Mouse (Mus musculus) limb, embryonic 14.5 days (tissue): ENCODE measurements around the gene Gm10801. TPM values are rescaled to one million over a fixed set of nuclear protein-coding genes. Genes with fewer than 3 reads are reported as not detected.
"Not testable (repeated sequence)": the region's sequence is repeated elsewhere in the genome, so short reads cannot be mapped to it uniquely, and the experiment has no call there.

Source experiments
- ATAC-seq: fragments of 200-750 bp; cut with Nextera tagmentation; 2 replicates; pipeline ENCODE4 v1.8.0; 2017; ENCODE audit warnings: low read depth, moderate number of reproducible peaks, moderate TSS enrichment; ENCODE audit not compliant: low FRiP score
- DNase-seq: peaks from one replicate; pipeline ENCODE4 v3.0.0-alpha.2; 2015; ENCODE audit warnings: low spot score
- H3K27ac ChIP-seq: fragments of 300-500 bp; sonication (generic); replicated peaks from 2 replicates; pipeline ENCODE4 v1.5.1; 2014; ENCODE audit warnings: low read depth, mild to moderate bottlenecking, low read length, moderate library complexity, mixed read lengths
- H3K27me3 ChIP-seq: fragments of 300-500 bp; sonication (generic); 2 replicates; pipeline ENCODE4 v1.6.1; 2014; ENCODE audit warnings: low read length, mixed read lengths; ENCODE audit not compliant: control insufficient read depth, insufficient read depth
- H3K36me3 ChIP-seq: fragments of 300-500 bp; sonication (generic); 2 replicates; pipeline ENCODE4 v1.6.1; 2014; ENCODE audit warnings: mild to moderate bottlenecking, low read length, moderate library complexity, mixed read lengths; ENCODE audit not compliant: control insufficient read depth, insufficient read depth
- H3K4me1 ChIP-seq: fragments of 300-500 bp; sonication (generic); 2 replicates; pipeline ENCODE4 v1.6.1; 2014; ENCODE audit warnings: antibody characterized with exemption, low read length, mixed read lengths; ENCODE audit not compliant: control insufficient read depth, insufficient read depth
- H3K4me2 ChIP-seq: fragments of 300-500 bp; sonication (generic); replicated peaks from 2 replicates; pipeline ENCODE4 v1.6.1; 2014; ENCODE audit warnings: low read depth, mild to moderate bottlenecking, low read length, moderate library complexity; ENCODE audit not compliant: severe bottlenecking
- H3K4me3 ChIP-seq: fragments of 300-500 bp; sonication (generic); replicated peaks from 2 replicates; pipeline ENCODE4 v1.5.1; 2014; ENCODE audit warnings: low read length
- H3K9ac ChIP-seq: fragments of 300-500 bp; sonication (generic); 2 replicates; pipeline ENCODE4 v1.6.1; 2014; ENCODE audit warnings: mild to moderate bottlenecking, low read depth, low read length, moderate library complexity; ENCODE audit not compliant: severe bottlenecking
- H3K9me3 ChIP-seq: fragments of 300-500 bp; sonication (generic); 2 replicates; pipeline ENCODE4 v1.6.1; 2016; ENCODE audit warnings: low read length; ENCODE audit not compliant: control insufficient read depth
- POLR2A ChIP-seq: fragments of 200-500 bp; IDR thresholded peaks from 2 replicates; pipeline ENCODE4 v1.8.0; 2012; ENCODE audit warnings: inconsistent platforms, mild to moderate bottlenecking, moderate library complexity, borderline replicate concordance; ENCODE audit not compliant: insufficient read depth, insufficient read length; ENCODE audit errors: extremely low read depth
- WGBS: fragments of 180-500 bp; shearing (Covaris S2); extraction: QIAGEN DNeasy Blood & Tissue Kit; methylation state at CpG from one replicate; pipeline ENCODE4 v1.1.7; 2014; 5-methylcytosine and 5-hydroxymethylcytosine counted together
- polyA plus RNA-seq, 2 experiments: library from polyadenylated mRNA; depleted of rRNA in 1 of 2; stranded (reverse) in 1 of 2; unstranded in 1 of 2; fragments of >200 nt; fragmentation: Nextera tagmentation in 1 of 2; extraction: Ambion mirVana in 1 of 2; gene quantifications; 2 replicates each; pipeline versions ENCODE4 v1.2.1 to v1.2.3; 2012 to 2014

Gm10801 gene
- polyA plus RNA-seq (2012; rRNA removed) = 0.26 TPM in 1 of 2 replicates, not detected in the other
- 0.76 TPM in 1 of 2 replicates, not detected in the other for polyA plus RNA-seq (2014; fragmentation: Nextera tagmentation; extraction: Ambion mirVana)

- H3K36me3 ChIP-seq, H3K27me3 ChIP-seq, H3K9ac ChIP-seq, H3K27ac ChIP-seq, H3K4me3 ChIP-seq, H3K9me3 ChIP-seq, H3K4me1 ChIP-seq, ATAC-seq, H3K4me2 ChIP-seq, DNase-seq: not testable (repeated sequence)
- 71% methylated on average over 4 of the region's 5 CpGs for WGBS
Observed at GRCm38 (mm10) chr2:98661937-98662336, at the start of gene Gm10801. Gene Gm10801, plus strand, starts transcription at chr2:98662237.

DNA sequence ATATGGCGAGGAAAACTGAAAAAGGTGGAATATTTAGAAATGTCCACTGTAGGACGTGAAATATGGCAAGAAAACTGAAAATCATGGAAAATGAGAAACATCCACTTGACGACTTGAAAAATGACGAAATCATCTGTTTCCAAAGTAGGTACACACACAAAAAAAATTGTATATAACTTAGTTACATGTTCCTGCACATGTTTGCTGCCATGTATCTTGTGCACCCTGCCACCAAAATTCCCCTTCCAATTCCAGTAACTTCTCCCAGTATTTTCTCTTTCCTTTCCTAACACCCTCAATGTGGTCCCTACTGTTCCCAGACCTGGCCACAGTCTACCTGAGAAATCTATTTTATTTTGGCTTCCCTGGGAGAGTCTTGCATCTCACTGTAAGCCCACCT, 5.2 kb downstream of the Gm10801 start, which contains the start of gene Gm10800:
Gm10800 (minus strand) TSS at position 101 of the 400 bp plus-strand sequence.
- H3K27me3 ChIP-seq, H3K4me2 ChIP-seq, H3K27ac ChIP-seq, ATAC-seq, H3K4me1 ChIP-seq, H3K9me3 ChIP-seq, H3K36me3 ChIP-seq, H3K4me3 ChIP-seq, DNase-seq, H3K9ac ChIP-seq: not testable (repeated sequence)
- 87% methylated on average over 4 of the region's 4 CpGs for WGBS

DNA sequence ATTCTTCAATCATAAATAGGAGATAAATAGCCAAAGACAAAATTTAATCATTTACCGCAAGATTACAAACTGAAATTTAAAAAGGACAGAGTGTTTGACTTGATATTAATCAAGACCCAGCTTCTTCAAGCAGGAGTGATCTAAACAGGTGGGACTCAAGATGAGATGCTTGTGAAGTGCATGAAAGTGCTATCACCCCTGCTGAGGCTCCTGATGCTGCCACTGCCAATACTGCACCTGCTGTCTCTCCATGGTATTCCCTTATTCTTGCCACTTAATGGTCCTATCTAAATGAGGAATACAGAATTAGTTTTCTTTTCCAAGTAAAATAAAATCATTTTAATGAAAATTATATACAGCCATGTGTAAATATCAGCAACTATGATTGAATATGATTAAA, 35.5 kb downstream of the Gm10801 start:
- Histone ChIP-seq H3K4me2 (no peak overlapping the region), H3K9ac (no peak overlapping the region), H3K27me3 (no peaks in the 10 kb centered on the region), H3K36me3 (no peaks in the 10 kb centered on the region), H3K4me3 (no peak overlapping the region), H3K4me1 (no peaks in the 10 kb centered on the region), H3K27ac (no peak overlapping the region), H3K9me3 (no peaks in the 10 kb centered on the region)
- no peak for ATAC-seq
- no peak for DNase-seq
- WGBS = 95% methylated on average over 1 of the region's 1 CpGs
- no peak for TF ChIP-seq POLR2A

Other genes starting within 250 kb of the Gm10801 start
- gene Gm10800, start 5.1 kb downstream of the Gm10801 start, polyA plus RNA-seq (2012; rRNA removed) = 0.14 TPM in 1 of 2 replicates, not detected in the other
- 0.39 and 1.7 TPM in 2 replicates for gene Gm10800, start 5.1 kb downstream of the Gm10801 start, polyA plus RNA-seq (2014; fragmentation: Nextera tagmentation; extraction: Ambion mirVana)